Mouse (Mus musculus) liver, embryonic 11.5 days (tissue): Measurements from ENCODE around the gene Actl6a. TPM values are rescaled to one million over a fixed set of nuclear protein-coding genes. Genes with fewer than 3 reads are reported as not detected.
"Not testable (repeated sequence)": the region's sequence is repeated elsewhere in the genome, so short reads cannot be mapped to it uniquely, and the experiment has no call there.

Experiments used
- ATAC-seq: fragments of 200-750 bp; cut with Nextera tagmentation; replicated peaks from 2 replicates; pipeline ENCODE4 v1.8.0; 2017; ENCODE audit warnings: moderate number of reproducible peaks, mild to moderate bottlenecking, moderate TSS enrichment, moderate library complexity; ENCODE audit not compliant: low FRiP score
- DNase-seq: peaks from one replicate; pipeline ENCODE4 v3.0.0-alpha.2; 2017; ENCODE audit warnings: low spot score
- H3K27ac ChIP-seq: fragments of 300-500 bp; sonication (generic); 2 replicates; pipeline ENCODE4 v1.5.1; 2014; ENCODE audit warnings: mild to moderate bottlenecking, low read depth, low read length, control low read depth
- H3K27me3 ChIP-seq: fragments of 300-500 bp; sonication (generic); replicated peaks from 2 replicates; pipeline ENCODE4 v1.6.1; 2014; ENCODE audit warnings: low read length, mixed read lengths; ENCODE audit not compliant: control insufficient read depth, insufficient read depth
- H3K36me3 ChIP-seq: fragments of 300-500 bp; sonication (generic); 2 replicates; pipeline ENCODE4 v1.6.1; 2014; ENCODE audit warnings: mild to moderate bottlenecking, low read length, moderate library complexity, mixed read lengths; ENCODE audit not compliant: control insufficient read depth, insufficient read depth
- H3K4me1 ChIP-seq: fragments of 300-500 bp; sonication (generic); replicated peaks from 2 replicates; pipeline ENCODE4 v1.6.1; 2014; ENCODE audit warnings: low read length, mixed read lengths; ENCODE audit not compliant: control insufficient read depth, insufficient read depth
- H3K4me2 ChIP-seq: fragments of 300-500 bp; sonication (generic); 2 replicates; pipeline ENCODE4 v1.6.1; 2014; ENCODE audit warnings: mild to moderate bottlenecking, control low read depth, moderate library complexity
- H3K4me3 ChIP-seq: fragments of 300-500 bp; sonication (generic); 2 replicates; pipeline ENCODE4 v1.5.1; 2014; ENCODE audit warnings: low read depth, low read length, control low read depth
- H3K9ac ChIP-seq: fragments of 300-500 bp; sonication (generic); 2 replicates; pipeline ENCODE4 v1.6.1; 2014; ENCODE audit warnings: low read depth, low read length, control low read depth
- H3K9me3 ChIP-seq: fragments of 300-500 bp; sonication (generic); 2 replicates; pipeline ENCODE4 v1.6.1; 2016; ENCODE audit warnings: low read length, inconsistent platforms, mixed read lengths; ENCODE audit not compliant: control insufficient read depth
- WGBS: fragments of 180-500 bp; shearing (Covaris S2); extraction: QIAGEN DNeasy Blood & Tissue Kit; methylation state at CpG from one replicate; pipeline ENCODE4 v1.1.7; 2014; 5-methylcytosine and 5-hydroxymethylcytosine counted together
- polyA plus RNA-seq: library from polyadenylated mRNA; unstranded; fragments of >200 nt; fragmentation: Nextera tagmentation; extraction: Ambion mirVana; gene quantifications from 2 replicates; pipeline ENCODE4 v1.2.1, GENCODE M21; 2014

The Actl6a gene
- polyA plus RNA-seq, 1 experiment from 2014 or later, result 196 TPM

DNA sequence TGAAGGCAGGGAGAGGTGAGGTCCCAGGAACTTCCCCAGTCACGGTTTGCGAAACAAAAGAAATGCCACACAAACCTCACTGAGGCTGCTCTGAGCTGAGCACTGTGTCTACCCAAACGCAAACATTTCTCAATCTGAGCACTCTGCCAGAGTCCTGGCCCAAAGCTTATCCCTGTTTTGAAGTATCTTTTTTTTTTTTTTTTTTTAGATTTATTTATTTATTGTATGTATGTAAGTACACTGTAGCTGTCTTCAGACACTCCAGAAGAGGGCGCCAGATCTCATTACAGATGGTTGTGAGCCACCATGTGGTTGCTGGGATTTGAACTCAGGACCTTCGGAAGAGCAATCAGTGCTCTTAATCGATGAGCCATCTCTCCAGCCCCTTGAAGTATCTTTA is 2.1 kb upstream of the Actl6a start:
- not testable (repeated sequence) for H3K27me3 ChIP-seq, H3K4me2 ChIP-seq, DNase-seq, H3K9ac ChIP-seq, H3K4me3 ChIP-seq, H3K9me3 ChIP-seq, ATAC-seq, H3K27ac ChIP-seq, H3K36me3 ChIP-seq, H3K4me1 ChIP-seq
- WGBS, result 82% methylated on average over 6 of the region's 6 CpGs

DNA sequence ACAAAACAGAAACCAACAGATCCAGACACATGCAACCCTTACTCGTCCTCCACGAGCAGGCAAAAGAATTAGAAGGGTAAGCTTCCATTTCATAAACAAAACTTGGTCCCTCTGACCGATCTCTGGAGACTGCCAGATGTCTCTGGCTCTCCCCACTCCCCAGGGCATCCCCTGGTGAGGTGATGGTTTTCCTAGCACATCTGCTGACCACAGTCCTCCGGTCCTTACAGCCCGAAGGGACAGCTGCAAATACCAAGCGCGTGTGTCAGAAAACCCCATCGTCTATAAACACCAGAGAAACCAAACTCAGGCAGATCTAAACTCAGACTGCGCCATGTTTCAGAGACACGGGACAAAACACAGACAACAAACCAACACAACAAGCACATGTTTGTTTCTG is 1.5 kb upstream of the Actl6a start:
- not testable (repeated sequence) for ATAC-seq, H3K4me2 ChIP-seq, DNase-seq, H3K9me3 ChIP-seq, H3K4me3 ChIP-seq, H3K9ac ChIP-seq, H3K4me1 ChIP-seq, H3K36me3 ChIP-seq, H3K27ac ChIP-seq, H3K27me3 ChIP-seq
- WGBS, result 87% methylated on average over 10 of the region's 10 CpGs

GRCm38 (mm10) chr3:32708052-32708367 is 1.9 kb downstream of the Actl6a start:
- Histone ChIP-seq H3K4me3 (peak overlapping the region; percentile 72), H3K27me3 (no peaks in the 10 kb centered on the region), H3K27ac (no peak overlapping the region), H3K9ac (no peak overlapping the region), H3K4me1 (peaks cover 3% of the 10 kb centered on the region; the same call in 1 of the 2 replicates), H3K36me3 (peaks cover 15% of the 10 kb centered on the region; the same call in 1 of the 2 replicates), H3K4me2 (peak overlapping the region; percentile 60), H3K9me3 (no peaks in the 10 kb centered on the region)
- DNase-seq (no peak), ATAC-seq (no peak)
- WGBS, result 4% methylated on average over 4 of the region's 4 CpGs

GRCm38 (mm10) chr3:32708368-32709231 is 2.5 kb downstream of the Actl6a start:
- peak overlapping the region; percentile 78 for H3K27ac ChIP-seq
- DNase-seq (peak; percentile 100), ATAC-seq (peak; percentile 99)
- peak overlapping the region; percentile 67 for H3K4me2 ChIP-seq
- peaks cover 3% of the 10 kb centered on the region; the same call in 1 of the 2 replicates for H3K4me1 ChIP-seq
- whole genome bisulfite sequencing, result under 1% methylated on average over 90 of the region's 90 CpGs
- peak overlapping the region; percentile 72 for H3K4me3 ChIP-seq
- peak overlapping the region; percentile 87 for H3K9ac ChIP-seq
- H3K36me3 ChIP-seq, result peaks cover 18% of the 10 kb centered on the region; the same call in 1 of the 2 replicates
- H3K27me3 ChIP-seq, result no peaks in the 10 kb centered on the region
- no peaks in the 10 kb centered on the region for H3K9me3 ChIP-seq

DNA sequence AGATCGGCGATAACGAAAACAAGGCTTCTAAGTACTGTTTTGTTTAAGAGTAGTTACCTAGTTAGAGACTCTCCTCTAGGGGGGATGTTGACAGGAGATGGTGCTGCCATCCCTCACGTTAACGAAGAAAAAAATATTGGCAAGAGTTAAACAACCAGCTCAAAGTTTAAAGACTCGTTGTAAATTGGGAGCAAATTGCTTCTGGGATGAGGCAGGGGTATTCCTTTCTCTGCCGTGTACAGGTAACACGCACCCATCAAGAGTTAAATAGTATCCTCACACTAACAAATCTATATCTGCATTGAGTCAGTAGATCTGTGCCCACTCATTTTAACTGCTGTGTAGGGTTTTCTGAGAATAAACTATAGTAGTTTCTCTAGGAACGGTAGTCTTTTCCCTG is 3.3 kb downstream of the Actl6a start:
- H3K9ac ChIP-seq, result peak overlapping the region; percentile 87
- peak overlapping the region; percentile 78; the same call in 1 of the 2 replicates for H3K27ac ChIP-seq
- H3K4me1 ChIP-seq, result peaks cover 3% of the 10 kb centered on the region; the same call in 1 of the 2 replicates
- no peak for DNase-seq
- H3K4me3 ChIP-seq, result peak overlapping the region; percentile 72
- H3K9me3 ChIP-seq, result no peaks in the 10 kb centered on the region
- peak overlapping the region; percentile 67 for H3K4me2 ChIP-seq
- peaks cover 26% of the 10 kb centered on the region; the same call in 1 of the 2 replicates for H3K36me3 ChIP-seq
- H3K27me3 ChIP-seq, result no peaks in the 10 kb centered on the region
- WGBS, result 8% methylated on average over 9 of the region's 9 CpGs
- no peak for ATAC-seq

DNA sequence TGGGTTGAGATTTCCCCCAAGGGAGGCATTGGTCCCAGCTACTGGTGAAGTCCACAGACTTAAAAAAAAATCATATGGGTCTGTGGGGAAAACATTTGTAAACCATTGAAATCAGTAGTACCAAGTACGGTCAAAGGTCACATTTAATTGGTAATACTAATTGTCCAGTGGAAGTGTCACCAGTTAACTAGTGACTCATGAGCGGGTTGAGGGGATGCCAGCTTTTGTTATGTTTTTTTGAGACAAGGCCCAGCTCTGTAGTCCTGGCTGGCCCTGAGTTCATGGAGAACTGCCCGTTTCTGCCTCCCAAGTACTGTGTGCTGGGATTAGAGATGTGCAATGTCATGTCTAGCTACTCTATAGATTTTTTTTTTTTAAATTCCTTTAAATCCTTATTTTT is 7.6 kb downstream of the Actl6a start:
- ATAC-seq (no peak), DNase-seq (no peak)
- H3K9me3 ChIP-seq, result no peaks in the 10 kb centered on the region
- H3K4me2 ChIP-seq, result no peak overlapping the region
- H3K36me3 ChIP-seq, result peaks cover 56% of the 10 kb centered on the region
- no peak overlapping the region for H3K9ac ChIP-seq
- no peak overlapping the region for H3K27ac ChIP-seq
- peaks cover 3% of the 10 kb centered on the region; the same call in 1 of the 2 replicates for H3K4me1 ChIP-seq
- H3K4me3 ChIP-seq, result no peak overlapping the region
- no peaks in the 10 kb centered on the region for H3K27me3 ChIP-seq
- WGBS, result 93% methylated on average over 3 of the region's 3 CpGs

GRCm38 (mm10) chr3:32717403-32717802 is 11.3 kb downstream of the Actl6a start:
- peaks cover 68% of the 10 kb centered on the region for H3K36me3 ChIP-seq
- not testable (repeated sequence) for H3K9me3 ChIP-seq, H3K4me2 ChIP-seq, H3K27ac ChIP-seq, H3K4me3 ChIP-seq, DNase-seq, H3K27me3 ChIP-seq, ATAC-seq, H3K4me1 ChIP-seq, H3K9ac ChIP-seq
- 92% methylated on average over 6 of the region's 6 CpGs for WGBS

DNA sequence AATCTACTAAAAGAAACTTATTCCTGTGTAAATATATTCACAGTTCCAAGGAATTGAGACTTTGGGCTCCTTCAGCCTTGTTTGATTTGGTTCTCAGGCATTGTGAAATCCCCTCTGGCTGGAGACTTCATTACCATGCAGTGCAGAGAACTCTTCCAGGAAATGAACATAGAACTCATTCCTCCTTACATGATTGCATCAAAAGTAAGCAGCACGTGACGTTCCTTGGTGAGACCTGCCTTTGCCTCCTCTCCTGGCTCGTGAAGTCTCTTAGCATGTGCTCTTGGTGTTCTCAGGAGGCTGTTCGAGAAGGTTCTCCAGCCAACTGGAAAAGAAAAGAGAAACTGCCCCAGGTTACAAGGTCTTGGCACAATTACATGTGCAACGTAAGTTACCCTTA is 12.2 kb downstream of the Actl6a start:
- Histone ChIP-seq H3K9me3 (no peaks in the 10 kb centered on the region), H3K36me3 (peaks cover 67% of the 10 kb centered on the region), H3K4me2 (no peak overlapping the region), H3K27me3 (no peaks in the 10 kb centered on the region), H3K27ac (no peak overlapping the region), H3K4me3 (no peak overlapping the region), H3K4me1 (no peaks in the 10 kb centered on the region), H3K9ac (no peak overlapping the region)
- ATAC-seq (no peak), DNase-seq (no peak)
- 93% methylated on average over 5 of the region's 5 CpGs for WGBS

- no peak overlapping the region for H3K4me2 ChIP-seq
- H3K36me3 ChIP-seq, result peaks cover 53% of the 10 kb centered on the region
- no peaks in the 10 kb centered on the region for H3K4me1 ChIP-seq
- H3K27me3 ChIP-seq, result no peaks in the 10 kb centered on the region
- H3K4me3 ChIP-seq, result no peak overlapping the region
- H3K9ac ChIP-seq, result no peak overlapping the region
- 93% methylated on average over 7 of the region's 7 CpGs for WGBS
- H3K27ac ChIP-seq, result no peak overlapping the region
- no peak; the same call in 1 of the 2 replicates for ATAC-seq
- DNase-seq, result no peak
- no peaks in the 10 kb centered on the region for H3K9me3 ChIP-seq
Observed at GRCm38 (mm10) chr3:32724191-32724590, 18.1 kb downstream of the Actl6a start.
